Mouse (Mus musculus) kidney, postnatal 0 days (tissue): ENCODE data around the gene Golt1b. TPM values are rescaled to one million over a fixed set of nuclear protein-coding genes. Genes with fewer than 3 reads are reported as not detected.

Experiments
- ATAC-seq: fragments of 200-750 bp; cut with Nextera tagmentation; replicated peaks from 2 replicates; pipeline ENCODE4 v1.8.0; 2017; ENCODE audit warnings: low read depth, moderate number of reproducible peaks, moderate TSS enrichment, moderate library complexity; ENCODE audit not compliant: low FRiP score
- DNase-seq: peaks from one replicate; pipeline ENCODE4 v3.0.0-alpha.2; 2016; ENCODE audit warnings: low spot score
- H3K27ac ChIP-seq: fragments of 300-500 bp; sonication (generic); 2 replicates; pipeline ENCODE4 v1.5.1; 2014; ENCODE audit warnings: mild to moderate bottlenecking
- H3K27me3 ChIP-seq: fragments of 300-500 bp; sonication (generic); 2 replicates; pipeline ENCODE4 v1.6.1; 2014; ENCODE audit warnings: low read length, mixed read lengths; ENCODE audit not compliant: insufficient read depth
- H3K36me3 ChIP-seq: fragments of 300-500 bp; sonication (generic); 2 replicates; pipeline ENCODE4 v1.6.1; 2014; ENCODE audit warnings: low read length, mixed read lengths; ENCODE audit not compliant: insufficient read depth
- H3K4me1 ChIP-seq: fragments of 300-500 bp; sonication (generic); replicated peaks from 2 replicates; pipeline ENCODE4 v1.6.1; 2014; ENCODE audit warnings: antibody characterized with exemption, low read length, mixed read lengths; ENCODE audit not compliant: insufficient read depth
- H3K4me2 ChIP-seq: fragments of 300-500 bp; sonication (generic); 2 replicates; pipeline ENCODE4 v1.6.1; 2014; ENCODE audit warnings: mild to moderate bottlenecking, low read length, moderate library complexity, mixed read lengths
- H3K4me3 ChIP-seq: fragments of 300-500 bp; sonication (generic); replicated peaks from 2 replicates; pipeline ENCODE4 v1.5.1; 2014; ENCODE audit warnings: low read depth, low read length
- H3K9ac ChIP-seq: fragments of 300-500 bp; sonication (generic); 2 replicates; pipeline ENCODE4 v1.6.1; 2014; ENCODE audit warnings: low read depth, low read length
- H3K9me3 ChIP-seq: fragments of 300-500 bp; sonication (generic); replicated peaks from 2 replicates; pipeline ENCODE4 v1.6.1; 2016; ENCODE audit warnings: low read length, inconsistent platforms, mixed read lengths
- CTCF ChIP-seq: IDR thresholded peaks from 2 replicates; pipeline ENCODE4 v1.5.1; 2016; ENCODE audit warnings: antibody characterized with exemption, low read depth, mild to moderate bottlenecking, moderate library complexity
- WGBS: fragments of 180-500 bp; shearing (Covaris S2); extraction: QIAGEN DNeasy Blood & Tissue Kit; methylation state at CpG from one replicate; pipeline ENCODE4 v1.1.7; 2014; 5-methylcytosine and 5-hydroxymethylcytosine counted together
- polyA plus RNA-seq: library from polyadenylated mRNA; unstranded; fragments of >200 nt; fragmentation: Nextera tagmentation; extraction: Ambion mirVana; gene quantifications from 2 replicates; pipeline ENCODE4 v1.2.1, GENCODE M21; 2015

Gene Golt1b
- polyA plus RNA-seq, 1 experiment from 2014 or later: 68.7 TPM

- DNase-seq (no peak), ATAC-seq (no peak)
- 90% methylated on average over 6 of the region's 6 CpGs for WGBS
- Histone ChIP-seq H3K4me1 (no peaks in the 10 kb centered on the region), H3K27ac (no peak overlapping the region), H3K9me3 (no peaks in the 10 kb centered on the region), H3K27me3 (no peaks in the 10 kb centered on the region), H3K36me3 (peaks cover 12% of the 10 kb centered on the region), H3K4me3 (no peak overlapping the region), H3K9ac (no peak overlapping the region), H3K4me2 (no peak overlapping the region)
- TF ChIP-seq CTCF: no peak
These were observed 7.1 kb upstream of the Golt1b start for GRCm38 (mm10) chr6:142379961-142380360.

DNA sequence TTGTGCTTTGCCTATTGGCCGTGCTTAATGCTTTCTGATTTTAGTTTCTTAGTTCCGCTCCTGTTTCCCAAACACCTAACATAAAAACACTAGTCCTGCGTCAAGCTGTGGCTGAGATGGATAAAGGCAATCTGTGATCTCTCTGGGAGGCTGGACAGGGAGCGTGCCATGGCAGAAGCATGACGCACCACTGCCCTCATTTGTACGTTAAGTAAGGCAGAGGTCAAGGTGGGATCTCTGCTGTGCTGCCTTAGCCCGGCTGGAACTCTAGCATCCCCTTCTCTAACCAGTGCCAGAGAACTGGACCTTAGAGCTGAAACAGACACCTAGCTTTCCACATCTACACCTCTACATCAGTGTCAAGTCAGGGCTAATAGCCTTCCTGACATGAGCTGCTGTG lies 5.4 kb upstream of the Golt1b start:
- no peak for ATAC-seq
- Histone ChIP-seq H3K27me3 (no peaks in the 10 kb centered on the region), H3K9ac (no peak overlapping the region), H3K27ac (no peak overlapping the region), H3K36me3 (no peaks in the 10 kb centered on the region), H3K4me2 (no peak overlapping the region), H3K4me3 (no peak overlapping the region), H3K9me3 (no peaks in the 10 kb centered on the region), H3K4me1 (no peaks in the 10 kb centered on the region)
- TF ChIP-seq CTCF: no peak
- no peak for DNase-seq
- WGBS: 85% methylated on average over 7 of the region's 7 CpGs

GRCm38 (mm10) chr6:142384521-142384920 lies 2.5 kb upstream of the Golt1b start:
- TF ChIP-seq CTCF: no peak
- Histone ChIP-seq H3K4me1 (0 out of 2 replicates have a peak, but pooled peaks cover 8% of the 10 kb centered on the region), H3K4me3 (no peak overlapping the region), H3K9me3 (no peaks in the 10 kb centered on the region), H3K36me3 (no peaks in the 10 kb centered on the region), H3K9ac (no peak overlapping the region), H3K27me3 (no peaks in the 10 kb centered on the region), H3K4me2 (no peak overlapping the region), H3K27ac (no peak overlapping the region)
- no peak for DNase-seq
- no peak for ATAC-seq
- WGBS: 85% methylated on average over 9 of the region's 9 CpGs

- no peaks in the 10 kb centered on the region for H3K9me3 ChIP-seq
- WGBS: 4% methylated on average over 31 of the region's 31 CpGs
- 0 out of 2 replicates have a peak, but pooled peaks cover 8% of the 10 kb centered on the region for H3K4me1 ChIP-seq
- H3K4me2 ChIP-seq: peak overlapping the region; percentile 80
- H3K36me3 ChIP-seq: no peaks in the 10 kb centered on the region
- no peak overlapping the region for H3K27ac ChIP-seq
- H3K27me3 ChIP-seq: no peaks in the 10 kb centered on the region
- H3K4me3 ChIP-seq: peak overlapping the region; percentile 98
- H3K9ac ChIP-seq: peak overlapping the region; percentile 63
- ATAC-seq (peak; percentile 76), DNase-seq (no peak)
- TF ChIP-seq CTCF: no peak
These were observed 573 bp upstream of the Golt1b start for GRCm38 (mm10) chr6:142386285-142387010.

DNA sequence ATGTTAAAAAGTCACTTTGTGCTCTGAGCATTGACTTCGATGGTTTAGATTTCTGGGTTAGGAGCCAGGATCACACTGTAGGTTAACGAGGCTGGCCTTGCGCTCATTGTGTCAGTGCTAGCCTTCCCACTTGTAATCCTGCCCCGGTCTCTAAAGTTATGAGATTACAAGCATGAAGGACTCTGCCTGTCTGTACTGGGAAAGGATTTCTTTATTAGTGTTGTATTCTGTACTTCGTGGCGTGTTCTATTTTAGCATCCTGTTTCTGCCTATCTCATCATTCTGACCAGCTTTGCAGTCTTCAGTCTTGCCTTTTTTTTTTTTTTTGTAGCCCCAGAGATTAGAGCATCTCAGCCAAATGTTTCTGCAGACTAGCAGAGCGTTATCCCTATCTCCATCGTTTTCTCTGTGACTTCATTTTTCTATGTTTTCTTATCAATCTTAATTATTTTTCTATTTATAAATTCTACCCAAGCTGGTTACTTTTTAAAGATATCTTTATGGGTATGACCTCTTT lies 792 bp downstream of the Golt1b start:
- no peak for TF ChIP-seq CTCF
- DNase-seq (peak; percentile 25), ATAC-seq (no peak)
- no peaks in the 10 kb centered on the region for H3K9me3 ChIP-seq
- 12% methylated on average over 8 of the region's 8 CpGs for WGBS
- peak overlapping the region; percentile 91 for H3K9ac ChIP-seq
- H3K36me3 ChIP-seq: no peaks in the 10 kb centered on the region
- 0 out of 2 replicates have a peak, but pooled peaks cover 8% of the 10 kb centered on the region for H3K4me1 ChIP-seq
- no peaks in the 10 kb centered on the region for H3K27me3 ChIP-seq
- peak overlapping the region; percentile 80 for H3K4me2 ChIP-seq
- peak overlapping the region; percentile 98 for H3K4me3 ChIP-seq
- no peak overlapping the region for H3K27ac ChIP-seq

DNA sequence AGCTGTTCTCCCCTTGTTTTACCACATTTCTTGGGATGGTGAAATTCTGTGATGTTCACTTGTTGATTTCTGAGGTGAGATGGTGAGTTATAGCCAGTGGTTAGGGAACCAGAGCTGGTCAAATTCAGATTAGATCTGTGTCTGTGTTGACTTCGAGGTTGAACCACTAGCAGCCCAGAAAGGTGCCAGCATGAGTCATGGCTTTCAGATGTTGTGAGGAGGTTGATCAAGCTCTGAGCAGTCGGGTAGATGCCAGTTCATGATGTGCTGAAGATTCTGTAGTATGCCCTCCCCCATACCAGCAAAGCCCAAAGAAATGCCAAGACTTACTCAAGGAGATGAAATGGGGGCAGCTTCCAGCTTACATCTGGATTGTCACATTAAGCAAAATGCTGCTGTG lies 2.1 kb downstream of the Golt1b start:
- H3K9me3 ChIP-seq: no peaks in the 10 kb centered on the region
- TF ChIP-seq CTCF: no peak
- H3K27me3 ChIP-seq: no peaks in the 10 kb centered on the region
- 83% methylated on average over 2 of the region's 2 CpGs for WGBS
- ATAC-seq: no peak
- no peak overlapping the region for H3K9ac ChIP-seq
- H3K4me3 ChIP-seq: no peak overlapping the region
- 0 out of 2 replicates have a peak, but pooled peaks cover 9% of the 10 kb centered on the region for H3K36me3 ChIP-seq
- H3K4me1 ChIP-seq: 0 out of 2 replicates have a peak, but pooled peaks cover 8% of the 10 kb centered on the region
- no peak overlapping the region for H3K4me2 ChIP-seq
- DNase-seq: no peak
- H3K27ac ChIP-seq: no peak overlapping the region
